In the genomic region with DNA sequence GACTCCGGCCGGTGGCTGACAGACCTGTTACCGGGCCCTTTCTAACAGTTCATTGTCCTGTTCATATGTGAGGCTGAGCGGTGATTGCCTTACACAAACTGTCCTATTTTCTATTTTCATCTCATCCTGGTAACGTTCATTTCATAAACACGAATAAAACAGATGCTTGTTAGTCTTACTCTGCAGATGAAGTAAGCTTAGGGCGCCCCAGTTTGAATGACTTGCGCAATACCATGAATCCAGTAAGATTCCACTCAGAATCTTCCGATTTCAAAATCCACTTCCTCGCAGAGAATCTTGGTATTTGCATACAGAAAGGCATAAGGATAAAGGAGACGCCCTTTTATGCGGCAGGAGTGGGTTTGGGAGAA, we compare ENCODE assay signal across 8 mouse cellular contexts. TPM values are rescaled to one million over a fixed set of nuclear protein-coding genes. Genes with fewer than 3 reads are reported as not detected.
DNase-seq lines count a peak whose midpoint lies in the region; ATAC-seq and TF ChIP-seq lines count a peak whose summit lies in the region.

No protein-coding gene starts in this region.

- H3K9me3 ChIP-seq in kidney, embryonic 15.5 days (replicated peaks) = 0 out of 2 replicates have a peak, but pooled peaks cover 3% of the 10 kb centered on the region
- H3K9me3 ChIP-seq in intestine, postnatal 0 days (ENCODE audit: control insufficient read depth) = no peaks in the 10 kb centered on the region

- TF ChIP-seq CTCF in cortical plate, adult 2 months (IDR thresholded peaks at IDR 0.05; ENCODE audit: extremely low read depth, insufficient read depth, low read length) = no peak
- no peak for TF ChIP-seq CTCF in intestine, postnatal 0 days (IDR thresholded peaks at IDR 0.05; ENCODE audit: low read depth)

- H3K79me2 ChIP-seq in myocyte (ENCODE audit: control insufficient read depth, insufficient read depth) = peaks cover 5% of the 10 kb centered on the region

- peak overlapping the region; percentile 46 for H3K9ac ChIP-seq in kidney, embryonic 15.5 days
- peak overlapping the region; percentile 45 for H3K9ac ChIP-seq in intestine, postnatal 0 days (ENCODE audit: low read depth, low read length)

- H3K27ac ChIP-seq in kidney, embryonic 15.5 days = 0 out of 2 replicates have a peak overlapping the region, but pooled peaks have one; percentile 37
- H3K27ac ChIP-seq in cortical plate, adult 2 months (ENCODE audit: insufficient read depth, low read length) = peak overlapping the region; percentile 95
- peak overlapping the region; percentile 66; the same call in 1 of the 2 replicates for H3K27ac ChIP-seq in intestine, postnatal 0 days (ENCODE audit: low read depth, low read length)

- 9% methylated on average over 12 of the region's 12 CpGs for WGBS in kidney, embryonic 15.5 days
- 5% methylated on average over 12 of the region's 12 CpGs for WGBS in intestine, postnatal 0 days

- peaks cover 4% of the 10 kb centered on the region; the same call in 1 of the 2 replicates for H3K27me3 ChIP-seq in kidney, embryonic 15.5 days
- no peaks in the 10 kb centered on the region for H3K27me3 ChIP-seq in intestine, postnatal 0 days (replicated peaks; ENCODE audit: control insufficient read depth, insufficient read depth, low read length)
- H3K27me3 ChIP-seq in myocyte (ENCODE audit: control insufficient read depth, insufficient read depth, insufficient read length) = peaks cover 3% of the 10 kb centered on the region

- 0 out of 2 replicates have a peak, but pooled peaks have one; percentile 0 for ATAC-seq in kidney, embryonic 15.5 days (replicated peaks; ENCODE audit: low FRiP score)
- 0 out of 2 replicates have a peak, but pooled peaks have one; percentile 1 for ATAC-seq in intestine, postnatal 0 days

- peak overlapping the region; percentile 81 for H3K4me3 ChIP-seq in kidney, embryonic 15.5 days (replicated peaks)
- H3K4me3 ChIP-seq in cortical plate, adult 2 months (ENCODE audit: insufficient read depth, low read length) = peak overlapping the region; percentile 87
- peak overlapping the region; percentile 88 for H3K4me3 ChIP-seq in intestine, postnatal 0 days (ENCODE audit: low read depth, low read length)
- H3K4me3 ChIP-seq in myocyte = peak overlapping the region; percentile 41

- peaks cover 50% of the 10 kb centered on the region for H3K4me1 ChIP-seq in kidney, embryonic 15.5 days
- H3K4me1 ChIP-seq in cortical plate, adult 2 months (ENCODE audit: control insufficient read depth, insufficient read depth, low read length) = peaks cover 13% of the 10 kb centered on the region; the same call in 1 of the 2 replicates
- H3K4me1 ChIP-seq in intestine, postnatal 0 days (replicated peaks; ENCODE audit: control insufficient read depth, insufficient read depth, low read length) = peaks cover 8% of the 10 kb centered on the region

- H3K4me2 ChIP-seq in kidney, embryonic 15.5 days = peak overlapping the region; percentile 88
- H3K4me2 ChIP-seq in intestine, postnatal 0 days (replicated peaks; ENCODE audit: low read depth) = peak overlapping the region; percentile 90
- peak overlapping the region; percentile 89 for H3K4me2 ChIP-seq in myocyte (ENCODE audit: low read depth)

- TF ChIP-seq POLR2A in cortical plate, adult 2 months (IDR thresholded peaks at IDR 0.05; ENCODE audit: extremely low read depth, insufficient read depth, low read length) = no peak; the same call in 1 of the 2 replicates
- TF ChIP-seq POLR2A in myocyte (IDR thresholded peaks at IDR 0.05; ENCODE audit: insufficient read length, low read depth) = no peak

- no peak for DNase-seq in kidney, postnatal 4 days
- no peak for DNase-seq in T-cell, adult 2 months (ENCODE audit: low spot score)
- no peak for DNase-seq in testis, postnatal 14 days (ENCODE audit: low spot score)
- DNase-seq in gastrocnemius, postnatal 10 days = no peak

- H3K36me3 ChIP-seq in kidney, embryonic 15.5 days = no peaks in the 10 kb centered on the region
- H3K36me3 ChIP-seq in intestine, postnatal 0 days (ENCODE audit: control insufficient read depth, insufficient read depth) = no peaks in the 10 kb centered on the region
- H3K36me3 ChIP-seq in myocyte (ENCODE audit: control insufficient read depth, insufficient read depth) = no peaks in the 10 kb centered on the region

- peak overlapping the region; percentile 44 for H3ac ChIP-seq in myocyte (ENCODE audit: control insufficient read depth, insufficient read length)

TF ChIP-seq in myocyte, 11 proteins besides CTCF, POLR2A, EP300 and RAD21:
- TF ChIP-seq TCF12 (IDR thresholded peaks at IDR 0.05; ENCODE audit: insufficient read depth, poor library complexity, severe bottlenecking) (no peak), REST (IDR thresholded peaks at IDR 0.05; ENCODE audit: insufficient read depth, insufficient read length) (no peak), SRF (IDR thresholded peaks at IDR 0.05; ENCODE audit: control insufficient read depth, insufficient read length, low read depth) (no peak), CEBPB (IDR thresholded peaks at IDR 0.05; ENCODE audit: insufficient read depth, poor library complexity, severe bottlenecking) (peak; percentile 87)

RNA-seq across cellular contexts. Expression of a gene that starts 0.5 kb away (rescaled TPM):
- 17.7 and 21.3 TPM in 2 replicates for polyA plus RNA-seq in kidney, embryonic 15.5 days (2015; fragmentation: Nextera tagmentation; extraction: Ambion mirVana)
- polyA plus RNA-seq in cortical plate, adult 2 months (2012; rRNA removed) = 99.9 and 108 TPM in 2 replicates
- 10.0 and 11.7 TPM in 2 replicates for polyA plus RNA-seq in intestine, postnatal 0 days (2015; fragmentation: Nextera tagmentation; extraction: Ambion mirVana)
- 9.3 TPM for polyA plus RNA-seq in myocyte (2012; fragmentation: generic; extraction: Trizol)
- total RNA-seq in gastrocnemius, postnatal 10 days (2021) = 10 to 100 TPM; 35.7 to 42.7 TPM

RNA-seq across cellular contexts. Expression of a gene that starts 26.0 kb away (rescaled TPM):
- polyA plus RNA-seq in kidney, embryonic 15.5 days (2015; fragmentation: Nextera tagmentation; extraction: Ambion mirVana) = 15.1 and 16.2 TPM in 2 replicates
- 14.0 and 14.2 TPM in 2 replicates for polyA plus RNA-seq in cortical plate, adult 2 months (2012; rRNA removed)
- polyA plus RNA-seq in intestine, postnatal 0 days (2015; fragmentation: Nextera tagmentation; extraction: Ambion mirVana) = 51.9 and 59.2 TPM in 2 replicates
- polyA plus RNA-seq in myocyte (2012; fragmentation: generic; extraction: Trizol) = 13.8 TPM
- 1 to 10 TPM; 5.9 to 6.7 TPM for total RNA-seq in gastrocnemius, postnatal 10 days (2021)

RNA-seq across cellular contexts. Expression of a gene that starts 33.3 kb away (rescaled TPM):
- polyA plus RNA-seq in kidney, embryonic 15.5 days (2015; fragmentation: Nextera tagmentation; extraction: Ambion mirVana) = 32.1 and 34.9 TPM in 2 replicates
- 320 and 321 TPM in 2 replicates for polyA plus RNA-seq in cortical plate, adult 2 months (2012; rRNA removed)
- polyA plus RNA-seq in intestine, postnatal 0 days (2015; fragmentation: Nextera tagmentation; extraction: Ambion mirVana) = 7.2 and 7.4 TPM in 2 replicates
- 34.7 TPM for polyA plus RNA-seq in myocyte (2012; fragmentation: generic; extraction: Trizol)
- 10 to 100 TPM; 24.1 to 27.2 TPM for total RNA-seq in gastrocnemius, postnatal 10 days (2021)

RNA-seq across cellular contexts. Expression of a gene that starts 52.0 kb away (rescaled TPM):
- polyA plus RNA-seq in kidney, embryonic 15.5 days (2015; fragmentation: Nextera tagmentation; extraction: Ambion mirVana) = 3.2 and 3.4 TPM in 2 replicates
- 4.2 and 4.4 TPM in 2 replicates for polyA plus RNA-seq in cortical plate, adult 2 months (2012; rRNA removed)
- polyA plus RNA-seq in intestine, postnatal 0 days (2015; fragmentation: Nextera tagmentation; extraction: Ambion mirVana) = 2.1 and 3.1 TPM in 2 replicates
- 0.91 TPM for polyA plus RNA-seq in myocyte (2012; fragmentation: generic; extraction: Trizol)
- 1 to 10 TPM in 1 of 2 experiments, under 1 TPM in 1; 0.80 to 1.9 TPM for total RNA-seq in gastrocnemius, postnatal 10 days (2021)

RNA-seq across cellular contexts. Expression of a gene that starts 59.7 kb away (rescaled TPM):
- 26.0 and 29.5 TPM in 2 replicates for polyA plus RNA-seq in kidney, embryonic 15.5 days (2015; fragmentation: Nextera tagmentation; extraction: Ambion mirVana)
- 0.31 and 0.59 TPM in 2 replicates for polyA plus RNA-seq in cortical plate, adult 2 months (2012; rRNA removed)
- polyA plus RNA-seq in intestine, postnatal 0 days (2015; fragmentation: Nextera tagmentation; extraction: Ambion mirVana) = 8.3 and 9.1 TPM in 2 replicates
- 0.11 TPM for polyA plus RNA-seq in myocyte (2012; fragmentation: generic; extraction: Trizol)
- under 1 TPM; 0.40 to 0.70 TPM for total RNA-seq in gastrocnemius, postnatal 10 days (2021)

Comparison
In these comparisons a context has a peak if more than half of its experiments do, and no peak if none do; other contexts are left out.
1. H3K27ac ChIP-seq: peak in every context shown above with its lines; median percentile 95 in cortical plate, adult 2 months; 66 in intestine, postnatal 0 days; 37 in kidney, embryonic 15.5 days.